12 mouse cellular contexts compared by ENCODE assay signal in the genomic region with DNA sequence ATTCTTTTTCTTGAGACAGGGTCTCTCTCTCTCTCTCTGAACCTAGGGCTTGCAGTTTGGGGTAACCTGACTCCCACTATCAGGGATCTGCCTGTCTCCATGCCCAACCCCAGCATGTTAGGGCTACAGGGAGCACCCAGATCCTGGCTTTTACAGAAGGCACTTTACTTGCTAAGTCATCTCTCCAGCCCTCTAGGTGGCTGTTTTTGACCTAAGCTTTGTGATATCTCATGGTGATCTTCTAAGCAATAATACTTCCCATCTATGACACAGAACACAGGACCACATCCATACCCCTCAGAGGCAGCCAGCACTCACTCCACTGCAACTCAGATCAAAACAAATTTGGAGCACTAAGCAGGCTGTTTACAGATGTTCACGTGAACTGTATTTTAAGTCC.
DNase-seq lines count a peak whose midpoint lies in the region; TF ChIP-seq lines count a peak whose summit lies in the region.
"Had no signal": no experiment of that assay in that cellular context is flagged by ENCODE, and none has a peak within 500 bp of the region (broad histone marks: within the 10 kb centered on the region; RNA-seq: fewer than 3 reads in every experiment).

No protein-coding gene starts in this region.

- no peaks in the 10 kb centered on the region for H3K9me3 ChIP-seq in ES-Bruce4 (replicated peaks; ENCODE audit: control insufficient read depth, insufficient read depth, low read length, poor library complexity, severe bottlenecking)
- H3K9me3 ChIP-seq in limb, embryonic 10.5 days (replicated peaks), result no peaks in the 10 kb centered on the region
- H3K9me3 ChIP-seq: liver, embryonic 15.5 days had no signal

- no peaks in the 10 kb centered on the region for H3K27me3 ChIP-seq in kidney, adult 2 months (replicated peaks; ENCODE audit: control insufficient read depth, insufficient read depth, low read length)
- no peaks in the 10 kb centered on the region for H3K27me3 ChIP-seq in ES-Bruce4 (ENCODE audit: control insufficient read depth, insufficient read depth, low read length, poor library complexity, severe bottlenecking)
- no peaks in the 10 kb centered on the region for H3K27me3 ChIP-seq in limb, embryonic 10.5 days (ENCODE audit: low read depth, poor library complexity, severe bottlenecking)

- peaks cover 11% of the 10 kb centered on the region for H3K4me1 ChIP-seq in kidney, adult 2 months (ENCODE audit: control insufficient read depth, insufficient read depth, low read length)
- H3K4me1 ChIP-seq in ES-Bruce4 (ENCODE audit: control insufficient read depth, insufficient read depth, low read length), result peaks cover 6% of the 10 kb centered on the region
- H3K4me1 ChIP-seq in brown adipose tissue, adult 24 weeks (ENCODE audit: control insufficient read depth, insufficient read depth, insufficient read length, low read length), result peaks cover 8% of the 10 kb centered on the region; the same call in 1 of the 2 replicates
- peaks cover 80% of the 10 kb centered on the region for H3K4me1 ChIP-seq in limb, embryonic 10.5 days

- no peak for TF ChIP-seq CTCF in kidney, adult 2 months (conservative IDR thresholded peaks at IDR 0.05; ENCODE audit: insufficient read depth, insufficient read length, low read depth, low read length)
- no peak for TF ChIP-seq CTCF in ES-Bruce4 (IDR thresholded peaks at IDR 0.05; ENCODE audit: low read depth, low read length)

- DNase-seq in kidney, adult 2 months, result no peak
- no peak for DNase-seq in kidney, adult 18-20 months
- DNase-seq in limb, embryonic 10.5 days (ENCODE audit: low spot score), result no peak
- no peak for DNase-seq in adrenal gland, postnatal 14 days
- no peak for DNase-seq in spleen, postnatal 10 days (ENCODE audit: low spot score in 2 of 2)
- no peak for DNase-seq in urinary bladder, postnatal 14 days (ENCODE audit: low spot score)
- DNase-seq: midbrain, embryonic 14.5 days; spleen, adult 18-20 months; thymus, postnatal 4 days had no signal

- no peak for TF ChIP-seq POLR2A in kidney, adult 2 months (IDR thresholded peaks at IDR 0.05; ENCODE audit: low read depth, low read length)
- no peak for TF ChIP-seq POLR2A in ES-Bruce4 (IDR thresholded peaks at IDR 0.05; ENCODE audit: insufficient read depth, low read length)

- H3K4me3 ChIP-seq in kidney, adult 2 months (ENCODE audit: insufficient read depth, low read depth, low read length), result no peak overlapping the region
- peak overlapping the region; percentile 50 for H3K4me3 ChIP-seq in ES-Bruce4 (ENCODE audit: low read depth, low read length)
- H3K4me3 ChIP-seq in brown adipose tissue, adult 24 weeks (ENCODE audit: insufficient read depth, low read depth, low read length), result peak overlapping the region; percentile 95
- H3K4me3 ChIP-seq in limb, embryonic 10.5 days, result no peak overlapping the region
- H3K4me3 ChIP-seq: liver, embryonic 15.5 days had no signal

- peak overlapping the region; percentile 93 for H3K9ac ChIP-seq in ES-Bruce4 (ENCODE audit: low read depth, poor library complexity, severe bottlenecking)
- H3K9ac ChIP-seq: liver, embryonic 15.5 days had no signal

- no peaks in the 10 kb centered on the region for H3K36me3 ChIP-seq in kidney, adult 2 months (ENCODE audit: control insufficient read depth, insufficient read depth, low read length)
- H3K36me3 ChIP-seq in ES-Bruce4 (ENCODE audit: control insufficient read depth, insufficient read depth, low read length, poor library complexity, severe bottlenecking), result no peaks in the 10 kb centered on the region
- H3K36me3 ChIP-seq in limb, embryonic 10.5 days, result no peaks in the 10 kb centered on the region
- H3K36me3 ChIP-seq: liver, embryonic 15.5 days had no signal

- TF ChIP-seq EP300 in ES-Bruce4 (IDR thresholded peaks at IDR 0.05; ENCODE audit: insufficient read depth, low read depth, low read length), result no peak

- 46% methylated on average over 1 of the region's 1 CpGs for WGBS in kidney, adult 2 months
- 41% methylated on average over 1 of the region's 1 CpGs for WGBS in limb, embryonic 10.5 days

- H3K27ac ChIP-seq in kidney, adult 2 months (ENCODE audit: insufficient read depth, low read depth, low read length), result peak overlapping the region; percentile 98
- peak overlapping the region; percentile 100 for H3K27ac ChIP-seq in ES-Bruce4 (ENCODE audit: insufficient read depth, low read length)
- H3K27ac ChIP-seq in brown adipose tissue, adult 24 weeks (replicated peaks; ENCODE audit: low read depth, low read length), result peak overlapping the region; percentile 99
- H3K27ac ChIP-seq in limb, embryonic 10.5 days, result peak overlapping the region; percentile 94
- H3K27ac ChIP-seq: liver, embryonic 15.5 days had no signal

Comparison
In these comparisons a context has a peak if more than half of its experiments do, and no peak if none do; other contexts are left out.
1. H3K4me3 ChIP-seq: peak in ES-Bruce4 (single experiment) and brown adipose tissue, adult 24 weeks (single experiment); none in kidney, adult 2 months (single experiment) and limb, embryonic 10.5 days (single experiment).
2. Peak in every context shown above with its lines, with median percentiles within 50 percentile points of each other: H3K27ac ChIP-seq.